Mouse (Mus musculus) forebrain, embryonic 14.5 days (tissue): ENCODE data around the gene Ccdc9. TPM values are rescaled to one million over a fixed set of nuclear protein-coding genes. Genes with fewer than 3 reads are reported as not detected.

Experiments used
- ATAC-seq: fragments of 200-750 bp; cut with Nextera tagmentation; 2 replicates; pipeline ENCODE4 v1.8.0; 2017; ENCODE audit warnings: mild to moderate bottlenecking, moderate library complexity
- DNase-seq: peaks from one replicate; pipeline ENCODE4 v3.0.0-alpha.2; 2015; ENCODE audit warnings: low spot score
- H3K27ac ChIP-seq: fragments of 300-500 bp; sonication (generic); 2 replicates; pipeline ENCODE4 v1.5.1; 2014; ENCODE audit warnings: low read depth, mild to moderate bottlenecking, control low read depth, low read length, moderate library complexity
- H3K27me3 ChIP-seq: fragments of 300-500 bp; sonication (generic); replicated peaks from 2 replicates; pipeline ENCODE4 v1.6.1; 2014; ENCODE audit warnings: low read length, control low read depth, mixed read lengths; ENCODE audit not compliant: control insufficient read depth, insufficient read depth
- H3K36me3 ChIP-seq: fragments of 300-500 bp; sonication (generic); 2 replicates; pipeline ENCODE4 v1.6.1; 2014; ENCODE audit warnings: low read length, control low read depth; ENCODE audit not compliant: control insufficient read depth, insufficient read depth
- H3K4me1 ChIP-seq: fragments of 300-500 bp; sonication (generic); 2 replicates; pipeline ENCODE4 v1.6.1; 2014; ENCODE audit warnings: antibody characterized with exemption, low read length, control low read depth; ENCODE audit not compliant: control insufficient read depth, insufficient read depth
- H3K4me2 ChIP-seq: fragments of 300-500 bp; sonication (generic); 2 replicates; pipeline ENCODE4 v1.6.1; 2014; ENCODE audit warnings: mild to moderate bottlenecking, control low read depth, low read length
- H3K4me3 ChIP-seq: fragments of 300-500 bp; sonication (generic); 2 replicates; pipeline ENCODE4 v1.5.1; 2014; ENCODE audit warnings: low read depth, low read length, control low read depth
- H3K9ac ChIP-seq: fragments of 300-500 bp; sonication (generic); 2 replicates; pipeline ENCODE4 v1.6.1; 2014; ENCODE audit warnings: mild to moderate bottlenecking, low read length, control low read depth, moderate library complexity
- H3K9me3 ChIP-seq: fragments of 300-500 bp; sonication (generic); replicated peaks from 2 replicates; pipeline ENCODE4 v1.6.1; 2016; ENCODE audit warnings: low read length, control low read depth, mixed read lengths; ENCODE audit not compliant: control insufficient read depth
- WGBS: fragments of 180-500 bp; shearing (Covaris S2); extraction: QIAGEN DNeasy Blood & Tissue Kit; methylation state at CpG from one replicate; pipeline ENCODE4 v1.1.7; 2014; 5-methylcytosine and 5-hydroxymethylcytosine counted together
- polyA plus RNA-seq: library from polyadenylated mRNA; unstranded; fragments of >200 nt; fragmentation: Nextera tagmentation; extraction: Ambion mirVana; gene quantifications from 2 replicates; pipeline ENCODE4 v1.2.1, GENCODE M21; 2014

Gene Ccdc9
- polyA plus RNA-seq, 1 experiment from 2014 or later = 12.6 TPM

- Histone ChIP-seq H3K4me3 (no peak overlapping the region), H3K27ac (no peak overlapping the region), H3K36me3 (no peaks in the 10 kb centered on the region), H3K4me1 (no peaks in the 10 kb centered on the region), H3K4me2 (no peak overlapping the region), H3K9ac (no peak overlapping the region), H3K9me3 (no peaks in the 10 kb centered on the region), H3K27me3 (no peaks in the 10 kb centered on the region)
- ATAC-seq (no peak), DNase-seq (no peak)
- 62% methylated on average over 5 of the region's 5 CpGs for WGBS
Observed at GRCm38 (mm10) chr7:16229869-16230268, 56.7 kb downstream of the Ccdc9 start.

Other genes starting within 250 kb of the Ccdc9 start
- gene Bicra, start 238.9 kb downstream of the Ccdc9 start, polyA plus RNA-seq = 4.3 and 6.0 TPM in 2 replicates
- gene Zfp541, start 225.0 kb downstream of the Ccdc9 start, polyA plus RNA-seq = 0.16 TPM in 1 of 2 replicates, not detected in the other
- 156 and 164 TPM in 2 replicates for gene Napa, start 188.3 kb downstream of the Ccdc9 start, polyA plus RNA-seq
- 34.5 and 37.0 TPM in 2 replicates for gene Kptn, start 166.9 kb downstream of the Ccdc9 start, polyA plus RNA-seq
- gene Slc8a2, start 157.0 kb downstream of the Ccdc9 start, polyA plus RNA-seq = 0.85 and 0.94 TPM in 2 replicates
- 88.8 and 97.6 TPM in 2 replicates for gene Meis3, start 111.7 kb downstream of the Ccdc9 start, polyA plus RNA-seq
- 9.4 and 10.8 TPM in 2 replicates for gene Dhx34, start 64.8 kb downstream of the Ccdc9 start, polyA plus RNA-seq
- not detected in 2 replicates for gene C5ar2, start 42.6 kb downstream of the Ccdc9 start, polyA plus RNA-seq
- 0.89 and 1.3 TPM in 2 replicates for gene C5ar1, start 27.3 kb downstream of the Ccdc9 start, polyA plus RNA-seq
- 20.4 and 21.0 TPM in 2 replicates for gene Inafm1, start 13.2 kb downstream of the Ccdc9 start, polyA plus RNA-seq
- 10.6 and 11.0 TPM in 2 replicates for gene Bbc3, start 21.6 kb upstream of the Ccdc9 start, polyA plus RNA-seq
- gene Sae1, start 101.0 kb upstream of the Ccdc9 start, polyA plus RNA-seq = 253 and 259 TPM in 2 replicates
- 14.3 and 15.5 TPM in 2 replicates for gene Zc3h4, start 114.1 kb upstream of the Ccdc9 start, polyA plus RNA-seq
- 67.2 and 75.4 TPM in 2 replicates for gene Tmem160, start 166.0 kb upstream of the Ccdc9 start, polyA plus RNA-seq
- 2.4 and 3.4 TPM in 2 replicates for gene Npas1, start 190.9 kb upstream of the Ccdc9 start, polyA plus RNA-seq